Mouse (Mus musculus): ENCODE measurements at regions not wholly inside any gene's neighbourhood (a gene's known extent, or its start where the extent isn't known, plus 50 kb on each side); places are given as distances from the start of the nearest gene placed in this dataset.

GRCm38 (mm10) chr2:61088501-61088900 lies 125.5 kb upstream of the Rbms1 start:
- no peak for DNase-seq (ENCODE audit: low spot score)

DNA sequence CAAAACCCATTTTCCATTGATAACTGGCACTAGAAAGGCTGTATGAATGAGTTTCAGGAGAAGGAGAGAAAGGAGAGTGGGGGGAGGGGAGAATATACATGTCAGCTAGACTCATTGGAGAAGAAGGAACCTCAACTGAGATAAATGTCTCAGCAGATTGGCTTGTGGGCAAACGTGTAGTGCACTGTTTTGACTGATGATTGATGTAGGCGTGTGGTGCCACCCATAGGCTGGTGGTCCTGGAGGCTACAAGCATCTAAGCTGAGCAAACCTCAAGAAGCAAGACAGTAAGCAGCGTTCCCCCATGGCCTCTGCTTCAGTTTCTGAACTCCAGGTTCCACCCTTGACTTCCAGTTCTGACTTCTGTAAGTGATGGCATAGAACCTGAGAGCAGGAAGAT lies 121.8 kb upstream of the Rbms1 start:
- no peak for DNase-seq (ENCODE audit: low spot score)

DNA sequence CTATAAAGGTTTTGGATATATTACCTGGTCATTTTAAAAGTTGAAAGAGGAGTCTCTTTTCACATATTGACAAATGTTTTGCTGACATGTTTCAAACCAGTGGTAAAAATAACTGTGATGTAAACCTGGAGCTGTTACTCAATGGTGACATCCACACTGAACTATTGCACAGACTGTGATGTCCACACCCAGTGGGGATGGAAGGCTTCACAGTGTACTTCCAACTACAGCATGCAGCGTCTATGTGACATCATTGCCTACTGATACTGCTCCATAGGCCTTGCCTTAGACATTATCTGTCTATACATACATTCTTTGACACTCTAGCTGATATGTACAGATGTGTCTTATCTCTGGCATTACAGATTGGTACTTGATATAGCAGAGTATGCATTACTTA lies 120.1 kb upstream of the Rbms1 start:
- DNase-seq (ENCODE audit: low spot score), result no peak

DNA sequence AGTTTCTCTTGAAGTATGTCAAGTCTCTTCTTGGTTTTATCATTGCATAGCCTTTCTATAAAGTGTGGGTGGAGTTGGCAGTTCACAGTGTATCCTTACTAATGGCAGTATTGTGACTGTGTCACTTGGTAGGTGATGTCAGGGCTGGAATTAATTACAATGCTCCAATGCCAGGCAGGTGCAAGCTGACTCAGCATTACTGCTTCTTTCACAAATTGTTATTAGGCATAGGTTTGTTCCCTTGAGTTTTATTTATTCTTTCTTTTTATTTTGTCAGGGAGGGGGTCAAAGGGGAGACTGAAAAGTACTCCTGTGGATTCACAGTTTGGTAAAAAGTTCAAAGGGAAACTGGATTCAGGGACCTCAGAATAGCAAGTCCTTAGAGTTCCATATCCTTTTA lies 119.6 kb upstream of the Rbms1 start:
- no peak for DNase-seq (ENCODE audit: low spot score)

- DNase-seq (ENCODE audit: low spot score), result no peak
Measured at GRCm38 (mm10) chr2:61080006-61080405, 117.0 kb upstream of the Rbms1 start.

DNA sequence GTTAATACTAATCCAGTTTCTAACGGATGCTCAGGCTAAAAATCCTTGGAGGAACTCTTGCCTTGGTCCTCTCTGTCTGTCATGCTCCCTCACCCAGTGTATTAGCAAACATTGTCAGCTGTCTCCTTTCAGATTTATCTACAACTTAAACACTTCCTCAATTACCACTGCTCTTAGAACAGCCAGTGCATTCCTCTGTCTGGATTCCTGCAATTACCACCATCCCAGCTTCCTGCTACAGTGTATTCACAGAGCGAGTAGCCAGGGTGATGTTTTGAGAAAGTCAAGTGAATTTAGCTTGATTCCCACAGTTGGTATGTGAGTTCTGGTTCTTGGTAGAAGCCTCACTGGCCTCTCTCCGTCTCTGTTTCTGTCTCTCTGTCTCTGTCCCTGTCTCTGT lies 108.0 kb upstream of the Rbms1 start:
- no peak for DNase-seq (ENCODE audit: low spot score)

GRCm38 (mm10) chr2:61067877-61068276 lies 104.9 kb upstream of the Rbms1 start:
- DNase-seq (ENCODE audit: low spot score), result no peak

GRCm38 (mm10) chr2:61062125-61062524 lies 99.1 kb upstream of the Rbms1 start:
- DNase-seq (ENCODE audit: low spot score), result no peak

DNA sequence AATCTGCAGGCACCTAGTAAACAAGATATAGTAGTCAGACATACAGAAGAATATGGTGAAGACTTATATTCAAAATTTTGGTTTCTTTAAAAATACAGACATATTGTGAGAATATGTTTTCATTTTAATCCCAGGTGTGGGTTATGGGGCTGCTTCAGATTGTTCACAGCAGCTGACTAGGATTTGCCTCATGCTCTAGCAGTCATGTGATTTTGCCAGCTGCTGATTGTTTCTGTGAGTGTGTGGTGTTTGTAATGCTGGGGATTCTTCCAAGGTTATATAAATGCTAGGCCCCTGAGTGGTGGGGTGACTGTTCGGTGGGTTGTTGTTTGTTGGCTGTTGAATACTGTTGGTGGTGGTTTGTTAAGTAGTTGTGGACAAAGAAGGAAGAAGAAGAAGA lies 97.9 kb upstream of the Rbms1 start:
- no peak for DNase-seq (ENCODE audit: low spot score)

- no peak for DNase-seq (ENCODE audit: low spot score)
Measured at GRCm38 (mm10) chr2:61058545-61059235, 95.7 kb upstream of the Rbms1 start.

GRCm38 (mm10) chr2:61052296-61052695 lies 89.3 kb upstream of the Rbms1 start:
- no peak for DNase-seq (ENCODE audit: low spot score)

DNA sequence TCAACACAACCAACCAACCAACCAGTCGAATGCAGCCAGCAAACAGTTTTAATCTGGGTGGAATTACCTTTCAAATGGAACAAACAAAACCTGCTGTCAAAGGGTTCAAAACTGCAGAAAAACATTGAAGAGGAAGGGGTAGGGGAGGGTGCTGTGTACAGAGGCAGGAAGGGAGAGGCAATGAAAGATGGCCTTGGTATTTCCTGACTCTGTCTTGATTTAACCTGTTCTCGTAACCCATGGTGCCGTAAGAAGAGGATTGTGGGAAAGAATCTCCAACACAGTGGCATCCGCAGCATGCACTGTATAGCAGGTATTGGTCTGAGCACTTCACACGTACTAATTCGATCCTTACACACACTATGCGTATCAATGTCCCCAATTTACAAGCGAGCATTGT lies 88.8 kb upstream of the Rbms1 start:
- DNase-seq (ENCODE audit: low spot score), result no peak

- no peak for DNase-seq (ENCODE audit: low spot score)
Measured at GRCm38 (mm10) chr2:61046111-61046767, 83.2 kb upstream of the Rbms1 start.

DNA sequence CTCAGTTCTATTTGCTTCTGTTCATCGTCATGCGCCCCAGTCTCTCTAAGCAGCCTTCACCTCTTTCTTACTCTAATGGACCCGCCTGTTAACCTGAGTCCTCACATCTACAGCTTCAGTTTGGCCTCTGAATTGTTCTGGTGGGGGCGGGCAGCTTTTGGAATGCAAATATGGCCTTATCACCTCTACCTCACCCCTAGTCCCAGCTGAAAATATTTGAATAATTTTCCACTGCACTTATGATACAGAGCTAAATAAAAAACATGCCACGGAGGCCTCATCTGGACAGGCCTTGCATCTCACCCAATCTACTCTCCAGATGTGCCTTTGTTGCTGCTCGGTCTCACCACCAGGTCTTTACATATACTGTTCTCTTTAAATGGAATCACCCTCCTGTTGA lies 82.5 kb upstream of the Rbms1 start:
- DNase-seq (ENCODE audit: low spot score), result no peak

- no peak for DNase-seq (ENCODE audit: low spot score)
Measured at GRCm38 (mm10) chr2:61032920-61033319, 69.9 kb upstream of the Rbms1 start.

DNA sequence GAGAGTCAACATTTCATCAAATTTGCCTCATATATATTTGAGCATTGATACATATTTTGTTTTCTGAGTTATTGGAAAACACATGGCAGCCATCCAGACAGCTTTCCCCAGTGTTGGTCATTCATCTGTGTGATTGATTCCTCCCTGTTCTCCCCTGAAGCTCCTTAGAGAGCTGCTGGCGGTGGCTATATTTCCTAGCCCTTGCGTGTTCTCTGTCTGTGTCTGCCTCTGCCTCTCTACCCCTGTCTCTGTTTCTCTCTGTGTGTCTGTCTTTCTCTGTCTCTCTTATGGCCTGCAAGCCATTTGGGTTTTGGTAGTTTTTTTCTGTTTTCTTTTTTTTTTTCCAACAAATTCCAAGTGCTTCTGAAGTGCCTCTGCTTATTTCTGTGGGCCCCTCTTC lies 66.7 kb upstream of the Rbms1 start:
- DNase-seq (ENCODE audit: low spot score), result no peak

GRCm38 (mm10) chr2:61028578-61028977 lies 65.6 kb upstream of the Rbms1 start:
- no peak for DNase-seq (ENCODE audit: low spot score)

DNA sequence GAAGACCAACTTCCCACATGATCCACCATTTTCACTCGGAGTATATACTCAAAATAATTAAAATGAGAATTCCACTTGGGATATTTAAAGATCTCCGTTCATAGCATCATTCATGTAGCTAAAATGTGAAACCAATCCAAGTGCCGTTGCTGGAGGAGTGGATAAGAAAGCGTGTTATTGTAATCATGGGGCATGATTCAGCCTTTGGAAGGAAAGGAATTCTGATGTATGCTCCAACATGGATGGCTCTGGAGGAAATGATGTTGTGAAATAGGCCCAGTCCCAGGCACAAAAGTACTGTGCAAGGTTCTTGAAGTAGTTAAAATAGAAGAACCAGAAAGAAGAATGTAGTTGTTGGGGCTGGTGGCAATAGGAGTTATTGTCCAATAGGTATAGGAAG lies 64.7 kb upstream of the Rbms1 start:
- DNase-seq (ENCODE audit: low spot score), result no peak

- peak; percentile 4 for DNase-seq (ENCODE audit: low spot score)
Measured at GRCm38 (mm10) chr2:61022411-61022810, 59.4 kb upstream of the Rbms1 start.

GRCm38 (mm10) chr2:61020791-61021190 lies 57.8 kb upstream of the Rbms1 start:
- DNase-seq (ENCODE audit: low spot score), result no peak

DNA sequence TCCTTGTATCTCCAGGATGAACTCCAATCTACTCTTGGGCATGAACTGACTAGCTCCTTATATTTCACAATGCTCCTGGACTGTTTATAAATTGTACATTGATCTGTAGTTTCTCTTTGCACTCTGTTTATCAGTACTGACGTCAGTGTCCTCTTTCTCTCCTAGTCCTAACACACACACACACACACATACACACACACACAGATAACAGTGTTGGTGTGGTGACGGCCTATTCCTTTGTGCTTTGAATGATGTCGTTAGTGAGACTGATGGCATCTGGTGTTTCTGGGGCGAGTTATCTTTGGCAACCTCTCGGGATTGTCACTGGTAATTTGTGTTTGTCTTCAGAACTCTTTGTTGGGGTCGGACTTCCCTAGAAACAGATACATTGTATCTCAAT lies 50.0 kb upstream of the Rbms1 start:
- DNase-seq (ENCODE audit: low spot score), result no peak

Measured in layer of hippocampus, adult 11-12 months (tissue).